Mouse (Mus musculus) thymus, adult 2 months (tissue): ENCODE measurements around the gene Tmco5b.

Source experiments
- CTCF ChIP-seq: fragments of 200-500 bp; IDR thresholded peaks from 2 replicates; pipeline ENCODE4 v1.5.1; 2012; ENCODE audit warnings: mild to moderate bottlenecking, control low read depth, low read length, moderate library complexity, borderline replicate concordance; ENCODE audit not compliant: control insufficient read depth, poor library complexity, insufficient read depth; ENCODE audit errors: extremely low read depth
- POLR2A ChIP-seq: fragments of 200-500 bp; IDR thresholded peaks from 2 replicates; pipeline ENCODE4 v1.6.1; 2012; ENCODE audit warnings: mild to moderate bottlenecking, low read length, control low read depth, moderate library complexity; ENCODE audit not compliant: control insufficient read depth, poor library complexity, insufficient read depth; ENCODE audit errors: extremely low read depth

GRCm38 (mm10) chr2:113333799-113334541, 48.4 kb downstream of the Tmco5b start:
- TF ChIP-seq POLR2A = no peak
- no peak for TF ChIP-seq CTCF
